ENCODE assay signal across 22 mouse cellular contexts in the genomic region with DNA sequence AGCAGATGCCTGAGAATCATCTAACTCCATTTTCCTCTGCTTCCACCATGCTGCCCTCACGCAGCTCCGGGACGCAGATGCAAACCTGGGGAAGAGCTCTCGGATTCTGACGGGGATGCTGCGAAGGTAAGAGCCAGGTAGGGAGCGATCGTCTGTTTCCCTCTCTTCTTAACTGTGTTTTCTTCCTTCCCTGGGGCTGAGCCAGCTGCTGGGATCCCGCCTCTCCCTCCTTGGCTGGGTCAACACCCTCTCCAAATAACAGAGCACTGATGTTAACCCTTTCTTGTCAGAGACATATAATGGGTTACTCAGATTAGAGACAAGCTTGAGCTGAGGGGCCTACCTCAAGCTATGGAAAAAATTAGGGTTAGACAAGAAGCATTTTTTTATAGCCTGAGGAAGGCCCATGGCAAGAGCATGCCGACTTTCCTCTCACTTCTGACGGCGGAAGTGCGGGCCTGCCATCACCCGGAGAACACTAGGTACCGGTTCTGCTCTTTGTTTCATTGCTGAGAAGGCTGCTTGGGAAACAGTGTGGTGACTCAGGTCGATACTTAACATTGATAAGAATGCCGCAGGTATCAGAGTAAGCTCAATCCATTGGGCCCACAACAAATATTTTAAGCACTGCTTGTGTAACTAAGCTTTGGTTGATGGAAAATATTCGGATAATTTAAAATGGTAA.
DNase-seq lines count a peak whose midpoint lies in the region; ATAC-seq and TF ChIP-seq lines count a peak whose summit lies in the region.
"Had no signal": no experiment of that assay in that cellular context is flagged by ENCODE, and none has a peak within 500 bp of the region (broad histone marks: within the 10 kb centered on the region; RNA-seq: fewer than 3 reads in every experiment).

No protein-coding gene starts in this region.

- H3K9ac ChIP-seq in lung, embryonic 14.5 days = no peak overlapping the region
- no peak overlapping the region for H3K9ac ChIP-seq in embryonic facial prominence, embryonic 12.5 days
- peak overlapping the region; percentile 30; the same call in 1 of the 2 replicates for H3K9ac ChIP-seq in intestine, embryonic 16.5 days (ENCODE audit: low read depth, low read length)
- H3K9ac ChIP-seq in stomach, embryonic 14.5 days (replicated peaks; ENCODE audit: low read depth, low read length) = no peak overlapping the region
- H3K9ac ChIP-seq: forebrain, postnatal 0 days; hindbrain, embryonic 14.5 days; neural tube, embryonic 13.5 days had no signal

- peak; percentile 41 for DNase-seq in lung, embryonic 14.5 days
- DNase-seq in lung, postnatal 36 days = no peak
- DNase-seq in adrenal gland, postnatal 36 days = no peak
- no peak for DNase-seq in right cerebral cortex, postnatal 4 days
- DNase-seq in heart, adult 18-20 months = no peak
- DNase-seq: adrenal gland, postnatal 10 days; cerebellum, adult 8-10 months; forebrain, postnatal 0 days; gastrocnemius, postnatal 14 days; heart, postnatal 36 days; kidney, adult 11 months; kidney, postnatal 4 days; retina, postnatal 1 day had no signal

- H3K27ac ChIP-seq in lung, embryonic 14.5 days (ENCODE audit: low read depth) = no peak overlapping the region
- no peak overlapping the region for H3K27ac ChIP-seq in embryonic facial prominence, embryonic 12.5 days
- H3K27ac ChIP-seq in intestine, embryonic 16.5 days (ENCODE audit: low read length) = no peak overlapping the region
- H3K27ac ChIP-seq in stomach, embryonic 14.5 days (ENCODE audit: low read length) = peak overlapping the region; percentile 4; the same call in 1 of the 2 replicates
- H3K27ac ChIP-seq: forebrain, embryonic 10.5 days; hindbrain, embryonic 14.5 days; neural tube, embryonic 13.5 days had no signal

- no peak for TF ChIP-seq CTCF in lung, embryonic 14.5 days (IDR thresholded peaks at IDR 0.05; ENCODE audit: low read depth)

- H3K4me2 ChIP-seq in lung, embryonic 14.5 days = peak overlapping the region; percentile 11; the same call in 1 of the 2 replicates
- H3K4me2 ChIP-seq in embryonic facial prominence, embryonic 12.5 days (replicated peaks) = 0 out of 2 replicates have a peak overlapping the region, but pooled peaks have one; percentile 2
- H3K4me2 ChIP-seq in intestine, embryonic 16.5 days (ENCODE audit: low read depth, low read length) = no peak overlapping the region
- no peak overlapping the region; the same call in 1 of the 2 replicates for H3K4me2 ChIP-seq in stomach, embryonic 14.5 days (replicated peaks; ENCODE audit: low read depth, low read length)
- H3K4me2 ChIP-seq: hindbrain, embryonic 14.5 days; neural tube, embryonic 13.5 days had no signal

- no peaks in the 10 kb centered on the region for H3K27me3 ChIP-seq in lung, embryonic 14.5 days (ENCODE audit: insufficient read depth, low read length)
- no peaks in the 10 kb centered on the region for H3K27me3 ChIP-seq in embryonic facial prominence, embryonic 12.5 days
- no peaks in the 10 kb centered on the region for H3K27me3 ChIP-seq in intestine, embryonic 16.5 days (replicated peaks; ENCODE audit: control insufficient read depth, insufficient read depth, low read length)
- H3K27me3 ChIP-seq in stomach, embryonic 14.5 days (ENCODE audit: control insufficient read depth, insufficient read depth, low read length) = no peaks in the 10 kb centered on the region

- no peaks in the 10 kb centered on the region for H3K36me3 ChIP-seq in lung, embryonic 14.5 days (ENCODE audit: insufficient read depth)
- no peaks in the 10 kb centered on the region for H3K36me3 ChIP-seq in embryonic facial prominence, embryonic 12.5 days
- H3K36me3 ChIP-seq in intestine, embryonic 16.5 days (ENCODE audit: control insufficient read depth, insufficient read depth, low read length) = no peaks in the 10 kb centered on the region
- no peaks in the 10 kb centered on the region for H3K36me3 ChIP-seq in stomach, embryonic 14.5 days (ENCODE audit: control insufficient read depth, insufficient read depth, low read length)
- H3K36me3 ChIP-seq: neural tube, embryonic 13.5 days had no signal

- no peak overlapping the region for H3K4me3 ChIP-seq in lung, embryonic 14.5 days (ENCODE audit: low read depth, low read length)
- H3K4me3 ChIP-seq in embryonic facial prominence, embryonic 12.5 days = no peak overlapping the region
- no peak overlapping the region for H3K4me3 ChIP-seq in intestine, embryonic 16.5 days (ENCODE audit: low read length)
- H3K4me3 ChIP-seq in stomach, embryonic 14.5 days (ENCODE audit: low read depth, low read length) = no peak overlapping the region
- H3K4me3 ChIP-seq: forebrain, embryonic 10.5 days; myocyte; neural tube, embryonic 13.5 days had no signal

- ATAC-seq in lung, embryonic 14.5 days (ENCODE audit: insufficient read depth) = no peak
- no peak for ATAC-seq in embryonic facial prominence, embryonic 12.5 days (ENCODE audit: insufficient number of reproducible peaks, insufficient read depth, low FRiP score, low TSS enrichment)
- ATAC-seq in intestine, embryonic 16.5 days = peak; percentile 23; the same call in 1 of the 2 replicates
- ATAC-seq in stomach, embryonic 14.5 days (ENCODE audit: insufficient number of reproducible peaks, insufficient read depth, low FRiP score, low read depth) = no peak
- ATAC-seq: activated CD4-positive, CD25-positive, alpha-beta regulatory T cell, adult 4 months; forebrain, postnatal 0 days; midbrain, embryonic 16.5 days had no signal

- 51% methylated on average over 18 of the region's 18 CpGs for WGBS in lung, embryonic 14.5 days
- WGBS in embryonic facial prominence, embryonic 12.5 days = 60% methylated on average over 18 of the region's 18 CpGs
- 58% methylated on average over 18 of the region's 18 CpGs for WGBS in intestine, embryonic 16.5 days
- 46% methylated on average over 18 of the region's 18 CpGs for WGBS in stomach, embryonic 14.5 days

- H3K9me3 ChIP-seq in lung, embryonic 14.5 days (ENCODE audit: low read depth, low read length) = no peaks in the 10 kb centered on the region
- H3K9me3 ChIP-seq in embryonic facial prominence, embryonic 12.5 days = no peaks in the 10 kb centered on the region
- H3K9me3 ChIP-seq in intestine, embryonic 16.5 days (ENCODE audit: control insufficient read depth, low read length) = no peaks in the 10 kb centered on the region
- H3K9me3 ChIP-seq in stomach, embryonic 14.5 days (ENCODE audit: control insufficient read depth, low read depth, low read length) = no peaks in the 10 kb centered on the region
- H3K9me3 ChIP-seq: forebrain, embryonic 10.5 days; neural tube, embryonic 13.5 days had no signal

- 0 out of 2 replicates have a peak, but pooled peaks cover 3% of the 10 kb centered on the region for H3K4me1 ChIP-seq in lung, embryonic 14.5 days (ENCODE audit: insufficient read depth)
- H3K4me1 ChIP-seq in embryonic facial prominence, embryonic 12.5 days = peaks cover 12% of the 10 kb centered on the region
- peaks cover 12% of the 10 kb centered on the region; the same call in 1 of the 2 replicates for H3K4me1 ChIP-seq in intestine, embryonic 16.5 days (ENCODE audit: control insufficient read depth, insufficient read depth, low read length)
- H3K4me1 ChIP-seq in stomach, embryonic 14.5 days (ENCODE audit: control insufficient read depth, insufficient read depth, low read length) = peaks cover 15% of the 10 kb centered on the region; the same call in 1 of the 2 replicates

Comparison
In these comparisons a context has a peak if more than half of its experiments do, and no peak if none do; other contexts are left out.
1. H3K4me2 ChIP-seq: peak in lung, embryonic 14.5 days (single experiment) and embryonic facial prominence, embryonic 12.5 days (single experiment); none in intestine, embryonic 16.5 days (single experiment) and stomach, embryonic 14.5 days (single experiment).